Mouse (Mus musculus) cerebral cortex, adult 2 months (tissue): ENCODE data around the gene Mlf2.

Experiments
- WGBS: fragments of 180-500 bp; shearing (Covaris S2); methylation state at CpG from one replicate; pipeline ENCODE4 v1.1.7; 2018; 5-methylcytosine and 5-hydroxymethylcytosine counted together

The Mlf2 gene

GRCm38 (mm10) chr6:124934670-124935069 is 3.5 kb downstream of the Mlf2 start:
- WGBS, result 75% methylated on average over 7 of the region's 7 CpGs

- WGBS, result 70% methylated on average over 1 of the region's 1 CpGs
Measured at GRCm38 (mm10) chr6:124936681-124937080, 5.5 kb downstream of the Mlf2 start.

- 80% methylated on average over 2 of the region's 2 CpGs for WGBS
Measured at GRCm38 (mm10) chr6:124937493-124937892, 6.3 kb downstream of the Mlf2 start.

- 85% methylated on average over 7 of the region's 7 CpGs for WGBS
Measured at GRCm38 (mm10) chr6:124938554-124938953, 7.4 kb downstream of the Mlf2 start.

- 95% methylated on average over 1 of the region's 1 CpGs for WGBS
Measured at GRCm38 (mm10) chr6:124941679-124942078, 10.5 kb downstream of the Mlf2 start.

GRCm38 (mm10) chr6:124943526-124943925 is 12.3 kb downstream of the Mlf2 start:
- 72% methylated on average over 3 of the region's 3 CpGs for WGBS

GRCm38 (mm10) chr6:124953991-124954715 is 23.0 kb downstream of the Mlf2 start:
- 93% methylated on average over 2 of the region's 2 CpGs for WGBS

- WGBS, result 96% methylated on average over 4 of the region's 4 CpGs
Measured at GRCm38 (mm10) chr6:124955212-124955611, 24.0 kb downstream of the Mlf2 start.

GRCm38 (mm10) chr6:124958127-124958526 is 26.9 kb downstream of the Mlf2 start:
- WGBS, result 72% methylated on average over 3 of the region's 3 CpGs

GRCm38 (mm10) chr6:124959960-124960359 is 28.8 kb downstream of the Mlf2 start:
- WGBS, result 85% methylated on average over 13 of the region's 13 CpGs

GRCm38 (mm10) chr6:124961021-124961420 is 29.8 kb downstream of the Mlf2 start:
- WGBS, result 96% methylated on average over 12 of the region's 12 CpGs

- WGBS, result 28% methylated on average over 16 of the region's 16 CpGs
Measured at GRCm38 (mm10) chr6:124964638-124965037, 33.5 kb downstream of the Mlf2 start.

GRCm38 (mm10) chr6:124965088-124965719 is 34.0 kb downstream of the Mlf2 start, which contains the start of gene Cops7a:
Gene Cops7a, minus strand, starts transcription at chr6:124965538.
- WGBS, result under 1% methylated on average over 68 of the region's 68 CpGs

GRCm38 (mm10) chr6:124965747-124966146 is 34.6 kb downstream of the Mlf2 start:
- WGBS, result 6% methylated on average over 15 of the region's 15 CpGs

GRCm38 (mm10) chr6:124966466-124967118 is 35.4 kb downstream of the Mlf2 start:
- WGBS, result 93% methylated on average over 7 of the region's 7 CpGs

GRCm38 (mm10) chr6:124967766-124968165 is 36.6 kb downstream of the Mlf2 start:
- WGBS, result 69% methylated on average over 4 of the region's 4 CpGs
